Mouse (Mus musculus): ENCODE data around the gene Fstl4.

GRCm38 (mm10) chr11:52761800-52762199, 2.6 kb upstream of the Fstl4 start:
- peak; percentile 20; the same call in 1 of the 2 replicates for TF ChIP-seq CTCF (IDR thresholded peaks at IDR 0.05; ENCODE audit: low read depth)
- no peak for TF ChIP-seq EP300 (IDR thresholded peaks at IDR 0.05; ENCODE audit: low read depth)

Data from liver, postnatal 0 days (tissue).